Mouse (Mus musculus): ENCODE results near the gene H2-M10.2. TPM values are rescaled to one million over a fixed set of nuclear protein-coding genes. Genes with fewer than 3 reads are reported as not detected.
A peak's percentile ranks its signal among the peaks of the same experiment; 100 is the strongest.
"Not testable (repeated sequence)": the region's sequence is repeated elsewhere in the genome, so short reads cannot be mapped to it uniquely, and the experiment has no call there.

H2-M10.2 gene
- total and polyA plus RNA-seq, 2 experiments from 2014 or later = not detected

DNA sequence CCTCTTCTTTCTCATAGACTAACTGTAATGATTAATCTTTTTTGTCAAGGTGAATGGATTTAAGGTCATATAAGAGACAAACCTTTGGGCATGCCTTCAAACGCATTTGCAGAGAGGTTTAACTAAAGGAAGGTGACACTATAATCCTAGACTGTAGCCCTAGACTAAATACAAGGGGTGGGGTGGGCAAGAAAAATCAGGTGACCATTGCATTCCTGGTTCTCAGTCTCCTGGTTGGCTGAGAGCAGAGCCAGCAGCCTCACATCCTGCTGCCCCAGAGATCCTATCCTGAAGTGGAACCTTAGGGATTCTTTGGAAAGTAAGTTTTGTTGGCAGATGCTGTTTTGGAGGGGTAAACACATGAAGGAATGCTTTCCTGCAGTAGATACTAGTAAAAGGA is 23.0 kb upstream of the H2-M10.2 start:
- no peaks in the 10 kb centered on the region for H3K36me3 ChIP-seq (replicated peaks; ENCODE audit: control insufficient read depth, insufficient read depth, low read length)
- no peak for TF ChIP-seq CTCF (IDR thresholded peaks at IDR 0.05; ENCODE audit: low read depth)
- TF ChIP-seq EP300 (IDR thresholded peaks at IDR 0.05; ENCODE audit: low read depth) = no peak
- DNase-seq (ENCODE audit: low spot score) (no peak), ATAC-seq (ENCODE audit: insufficient read depth, low read depth) (no peak)
- H3K9ac ChIP-seq (replicated peaks; ENCODE audit: low read depth, low read length) = no peak overlapping the region
- no peaks in the 10 kb centered on the region for H3K9me3 ChIP-seq (replicated peaks; ENCODE audit: control insufficient read depth, low read length)
- no peak overlapping the region for H3K4me2 ChIP-seq (ENCODE audit: low read depth, low read length)
- H3K4me1 ChIP-seq (ENCODE audit: control insufficient read depth, insufficient read depth) = no peaks in the 10 kb centered on the region
- peaks cover 5% of the 10 kb centered on the region; the same call in 1 of the 2 replicates for H3K27me3 ChIP-seq (ENCODE audit: control insufficient read depth, insufficient read depth, low read length)
- H3K4me3 ChIP-seq (ENCODE audit: low read depth, low read length) = no peak overlapping the region
- H3K27ac ChIP-seq (ENCODE audit: low read depth) = no peak overlapping the region
- 28% methylated on average over 1 of the region's 1 CpGs for WGBS

DNA sequence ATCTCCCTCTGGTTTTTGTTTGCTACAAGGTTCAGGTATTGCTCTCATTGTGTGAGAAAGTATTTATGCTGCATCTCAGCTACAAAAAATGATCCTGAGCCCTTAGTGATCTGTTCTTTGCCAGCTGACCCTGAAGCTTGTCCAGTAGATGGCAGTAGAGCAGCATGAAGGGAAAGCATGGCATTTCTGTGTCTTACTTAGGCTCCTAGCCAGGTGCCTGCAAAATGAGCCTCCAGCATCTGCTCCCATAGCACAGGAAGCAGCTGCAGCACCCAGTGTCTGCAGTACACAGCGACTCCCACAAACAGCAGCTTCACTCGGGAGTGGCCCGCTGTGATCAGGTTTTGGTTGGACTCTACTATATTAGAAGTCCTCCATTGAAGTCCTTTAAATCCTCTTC is 22.6 kb upstream of the H2-M10.2 start:
- WGBS = 0% methylated on average over 3 of the region's 3 CpGs
- not testable (repeated sequence) for H3K4me2 ChIP-seq (ENCODE audit: low read depth, low read length); H3K36me3 ChIP-seq (replicated peaks; ENCODE audit: control insufficient read depth, insufficient read depth, low read length); ATAC-seq (ENCODE audit: insufficient read depth, low read depth); H3K9ac ChIP-seq (replicated peaks; ENCODE audit: low read depth, low read length); H3K4me1 ChIP-seq (ENCODE audit: control insufficient read depth, insufficient read depth); H3K27me3 ChIP-seq (ENCODE audit: control insufficient read depth, insufficient read depth, low read length); H3K27ac ChIP-seq (ENCODE audit: low read depth); H3K9me3 ChIP-seq (replicated peaks; ENCODE audit: control insufficient read depth, low read length); H3K4me3 ChIP-seq (ENCODE audit: low read depth, low read length)
- TF ChIP-seq CTCF (IDR thresholded peaks at IDR 0.05; ENCODE audit: low read depth) = peak; percentile 78
- DNase-seq (ENCODE audit: low spot score) = peak; percentile 64

DNA sequence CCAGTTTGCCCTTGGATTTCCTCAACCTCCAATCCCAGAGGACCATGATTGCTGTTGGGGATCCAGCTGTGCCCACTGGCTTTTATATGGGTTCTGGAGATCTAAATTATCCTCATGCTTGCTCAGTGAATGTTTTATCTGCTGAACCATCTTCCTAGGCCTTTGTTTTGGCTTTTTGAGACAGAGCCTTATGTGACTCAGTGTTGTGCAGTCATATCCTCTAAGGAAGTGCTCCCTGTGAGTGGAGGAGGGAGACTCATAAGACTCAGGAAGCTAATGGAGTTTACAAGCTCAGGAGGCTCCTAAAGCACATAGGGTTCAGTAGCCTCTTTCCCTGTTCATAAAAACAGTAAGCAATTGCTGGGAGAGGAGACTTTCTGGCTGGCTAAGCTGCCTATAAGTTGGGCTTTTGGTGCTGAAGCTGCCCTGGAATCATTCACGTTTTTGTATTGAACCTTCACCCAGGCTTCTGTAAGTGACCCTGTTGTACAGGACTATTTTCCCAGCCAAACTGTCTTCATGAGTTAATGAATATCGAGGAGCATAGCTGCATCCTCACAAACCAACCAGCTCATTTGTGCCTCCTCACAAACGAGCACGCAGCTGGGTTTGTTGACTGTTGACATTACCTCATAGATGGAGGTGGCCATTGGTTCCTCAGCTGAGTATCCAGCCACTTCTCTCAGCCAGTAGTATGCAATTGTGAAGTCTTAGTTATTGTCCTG is 4.6 kb downstream of the H2-M10.2 start:
- peaks cover 13% of the 10 kb centered on the region; the same call in 1 of the 2 replicates for H3K36me3 ChIP-seq (replicated peaks; ENCODE audit: control insufficient read depth, insufficient read depth, low read length)
- ATAC-seq (ENCODE audit: insufficient read depth, low read depth) (no peak), DNase-seq (ENCODE audit: low spot score) (no peak)
- TF ChIP-seq CTCF (IDR thresholded peaks at IDR 0.05; ENCODE audit: low read depth) = no peak
- no peak for TF ChIP-seq EP300 (IDR thresholded peaks at IDR 0.05; ENCODE audit: low read depth)
- H3K9ac ChIP-seq (replicated peaks; ENCODE audit: low read depth, low read length) = no peak overlapping the region
- H3K27ac ChIP-seq (ENCODE audit: low read depth) = no peak overlapping the region
- H3K4me2 ChIP-seq (ENCODE audit: low read depth, low read length) = no peak overlapping the region
- H3K9me3 ChIP-seq (replicated peaks; ENCODE audit: control insufficient read depth, low read length) = peaks cover 8% of the 10 kb centered on the region; the same call in 1 of the 2 replicates
- H3K4me3 ChIP-seq (ENCODE audit: low read depth, low read length) = no peak overlapping the region
- no peaks in the 10 kb centered on the region for H3K27me3 ChIP-seq (ENCODE audit: control insufficient read depth, insufficient read depth, low read length)
- H3K4me1 ChIP-seq (ENCODE audit: control insufficient read depth, insufficient read depth) = no peaks in the 10 kb centered on the region
- WGBS = 90% methylated on average over 4 of the region's 4 CpGs

DNA sequence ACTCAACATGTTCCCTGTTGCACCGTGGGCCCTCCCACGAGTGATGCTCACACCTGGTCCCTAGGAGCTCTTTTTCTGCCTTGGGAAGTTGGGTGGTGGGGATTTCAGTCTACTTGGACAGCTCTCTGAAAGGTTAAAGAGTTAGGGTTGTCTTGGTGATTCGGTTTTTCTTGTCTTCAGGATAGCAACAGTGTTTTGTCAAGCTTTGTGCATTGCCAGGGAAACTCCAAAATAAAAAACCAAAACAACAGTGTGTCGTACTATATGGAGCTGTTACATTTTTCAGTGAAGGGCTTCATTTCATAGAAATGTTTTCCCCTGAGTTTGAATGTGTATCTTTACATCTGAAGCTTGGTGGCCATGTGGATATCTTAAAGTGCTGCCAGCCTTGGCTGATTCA is 11.5 kb downstream of the H2-M10.2 start:
- Histone ChIP-seq H3K36me3 (replicated peaks; ENCODE audit: control insufficient read depth, insufficient read depth, low read length) (0 out of 2 replicates have a peak, but pooled peaks cover under 1% of the 10 kb centered on the region), H3K9me3 (replicated peaks; ENCODE audit: control insufficient read depth, low read length) (no peaks in the 10 kb centered on the region), H3K4me1 (ENCODE audit: control insufficient read depth, insufficient read depth) (peaks cover 20% of the 10 kb centered on the region), H3K4me3 (ENCODE audit: low read depth, low read length) (no peak overlapping the region), H3K27ac (ENCODE audit: low read depth) (0 out of 2 replicates have a peak overlapping the region, but pooled peaks have one; percentile 20), H3K9ac (replicated peaks; ENCODE audit: low read depth, low read length) (no peak overlapping the region), H3K4me2 (ENCODE audit: low read depth, low read length) (no peak overlapping the region), H3K27me3 (ENCODE audit: control insufficient read depth, insufficient read depth, low read length) (no peaks in the 10 kb centered on the region)
- 86% methylated on average over 4 of the region's 4 CpGs for WGBS
- no peak for ATAC-seq (ENCODE audit: insufficient read depth, low read depth)
- DNase-seq (ENCODE audit: low spot score) = no peak
- TF ChIP-seq CTCF (IDR thresholded peaks at IDR 0.05; ENCODE audit: low read depth) (no peak), EP300 (IDR thresholded peaks at IDR 0.05; ENCODE audit: low read depth) (no peak)

DNA sequence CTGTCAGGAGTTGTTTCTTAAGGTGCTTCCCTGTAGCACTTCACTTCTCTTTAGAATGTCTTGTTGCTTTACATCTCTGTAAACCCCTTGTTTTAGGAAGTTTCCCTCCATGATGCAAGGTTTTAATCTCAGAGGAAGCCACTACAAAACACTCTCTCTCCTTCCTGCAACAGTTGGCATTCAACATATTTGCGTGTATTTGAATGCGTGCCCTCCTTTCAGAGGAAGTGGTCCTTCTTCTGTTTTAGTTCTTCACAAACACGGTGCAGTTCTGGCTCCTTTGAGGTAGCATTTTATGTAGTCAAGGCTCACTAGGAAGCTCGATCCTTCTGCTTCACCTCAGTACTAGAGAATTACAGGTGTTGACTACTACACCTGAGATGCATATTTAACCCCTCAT is 12.5 kb downstream of the H2-M10.2 start:
- Histone ChIP-seq H3K27me3 (ENCODE audit: control insufficient read depth, insufficient read depth, low read length) (no peaks in the 10 kb centered on the region), H3K27ac (ENCODE audit: low read depth) (peak overlapping the region; percentile 14; the same call in 1 of the 2 replicates), H3K4me2 (ENCODE audit: low read depth, low read length) (no peak overlapping the region), H3K9me3 (replicated peaks; ENCODE audit: control insufficient read depth, low read length) (no peaks in the 10 kb centered on the region), H3K4me3 (ENCODE audit: low read depth, low read length) (no peak overlapping the region), H3K9ac (replicated peaks; ENCODE audit: low read depth, low read length) (no peak overlapping the region), H3K4me1 (ENCODE audit: control insufficient read depth, insufficient read depth) (peaks cover 20% of the 10 kb centered on the region), H3K36me3 (replicated peaks; ENCODE audit: control insufficient read depth, insufficient read depth, low read length) (no peaks in the 10 kb centered on the region)
- WGBS = 73% methylated on average over 4 of the region's 4 CpGs
- TF ChIP-seq EP300 (IDR thresholded peaks at IDR 0.05; ENCODE audit: low read depth) = no peak
- no peak for TF ChIP-seq CTCF (IDR thresholded peaks at IDR 0.05; ENCODE audit: low read depth)
- DNase-seq (ENCODE audit: low spot score) (no peak), ATAC-seq (ENCODE audit: insufficient read depth, low read depth) (no peak)
